Mouse (Mus musculus) intestine, embryonic 16.5 days (tissue): ENCODE results near the gene Fhit. TPM values are rescaled to one million over a fixed set of nuclear protein-coding genes. Genes with fewer than 3 reads are reported as not detected.

ENCODE experiments used
- ATAC-seq: fragments of 200-750 bp; cut with Nextera tagmentation; 2 replicates; pipeline ENCODE4 v1.8.0; 2017; ENCODE audit warnings: moderate TSS enrichment, moderate library complexity
- H3K27ac ChIP-seq: fragments of 300-500 bp; sonication (generic); 2 replicates; pipeline ENCODE4 v1.5.1; 2014; ENCODE audit warnings: mild to moderate bottlenecking, low read length
- H3K27me3 ChIP-seq: fragments of 300-500 bp; sonication (generic); replicated peaks from 2 replicates; pipeline ENCODE4 v1.6.1; 2014; ENCODE audit warnings: low read length, control low read depth, mixed read lengths; ENCODE audit not compliant: control insufficient read depth, insufficient read depth
- H3K36me3 ChIP-seq: fragments of 300-500 bp; sonication (generic); 2 replicates; pipeline ENCODE4 v1.6.1; 2014; ENCODE audit warnings: low read length, control low read depth; ENCODE audit not compliant: control insufficient read depth, insufficient read depth
- H3K4me1 ChIP-seq: fragments of 300-500 bp; sonication (generic); 2 replicates; pipeline ENCODE4 v1.6.1; 2014; ENCODE audit warnings: low read length, control low read depth, mixed read lengths; ENCODE audit not compliant: control insufficient read depth, insufficient read depth
- H3K4me2 ChIP-seq: fragments of 300-500 bp; sonication (generic); 2 replicates; pipeline ENCODE4 v1.6.1; 2014; ENCODE audit warnings: low read depth, low read length, control low read depth
- H3K4me3 ChIP-seq: fragments of 300-500 bp; sonication (generic); 2 replicates; pipeline ENCODE4 v1.5.1; 2014; ENCODE audit warnings: mild to moderate bottlenecking, low read length
- H3K9ac ChIP-seq: fragments of 300-500 bp; sonication (generic); 2 replicates; pipeline ENCODE4 v1.6.1; 2014; ENCODE audit warnings: low read depth, low read length
- H3K9me3 ChIP-seq: fragments of 300-500 bp; sonication (generic); 2 replicates; pipeline ENCODE4 v1.6.1; 2016; ENCODE audit warnings: low read length, control low read depth; ENCODE audit not compliant: control insufficient read depth
- WGBS: fragments of 180-500 bp; shearing (Covaris S2); extraction: QIAGEN DNeasy Blood & Tissue Kit; methylation state at CpG from one replicate; pipeline ENCODE4 v1.1.7; 2014; 5-methylcytosine and 5-hydroxymethylcytosine counted together
- polyA plus RNA-seq: library from polyadenylated mRNA; unstranded; fragments of >200 nt; fragmentation: Nextera tagmentation; extraction: Ambion mirVana; gene quantifications from 2 replicates; pipeline ENCODE4 v1.2.1, GENCODE M21; 2015

The Fhit gene
- polyA plus RNA-seq, 1 experiment from 2014 or later: 14.7 TPM

GRCm38 (mm10) chr14:9589121-9589520 lies 1572.7 kb downstream of the Fhit start:
- no peaks in the 10 kb centered on the region for H3K36me3 ChIP-seq
- H3K27me3 ChIP-seq: no peaks in the 10 kb centered on the region
- 87% methylated on average over 1 of the region's 1 CpGs for WGBS
- no peak for ATAC-seq
- no peaks in the 10 kb centered on the region for H3K4me1 ChIP-seq
- no peak overlapping the region for H3K4me3 ChIP-seq
- H3K27ac ChIP-seq: no peak overlapping the region
- no peak overlapping the region for H3K4me2 ChIP-seq
- no peaks in the 10 kb centered on the region for H3K9me3 ChIP-seq
- no peak overlapping the region for H3K9ac ChIP-seq

- ATAC-seq: no peak
- H3K9ac ChIP-seq: no peak overlapping the region
- WGBS: 87% methylated on average over 4 of the region's 4 CpGs
- H3K4me3 ChIP-seq: no peak overlapping the region
- H3K27ac ChIP-seq: no peak overlapping the region
- H3K9me3 ChIP-seq: no peaks in the 10 kb centered on the region
- H3K4me1 ChIP-seq: no peaks in the 10 kb centered on the region
- H3K36me3 ChIP-seq: no peaks in the 10 kb centered on the region
- no peak overlapping the region for H3K4me2 ChIP-seq
- no peaks in the 10 kb centered on the region for H3K27me3 ChIP-seq
Observed at GRCm38 (mm10) chr14:9587900-9588299, 1573.9 kb downstream of the Fhit start.

- H3K9ac ChIP-seq: no peak overlapping the region
- H3K27me3 ChIP-seq: no peaks in the 10 kb centered on the region
- no peaks in the 10 kb centered on the region for H3K4me1 ChIP-seq
- ATAC-seq: no peak
- no peaks in the 10 kb centered on the region for H3K36me3 ChIP-seq
- 84% methylated on average over 8 of the region's 8 CpGs for WGBS
- no peaks in the 10 kb centered on the region for H3K9me3 ChIP-seq
- H3K4me3 ChIP-seq: no peak overlapping the region
- no peak overlapping the region for H3K27ac ChIP-seq
- H3K4me2 ChIP-seq: no peak overlapping the region
Observed at GRCm38 (mm10) chr14:9583227-9584155, 1578.3 kb downstream of the Fhit start.

- Histone ChIP-seq H3K9me3 (no peaks in the 10 kb centered on the region), H3K27ac (no peak overlapping the region), H3K36me3 (no peaks in the 10 kb centered on the region), H3K9ac (no peak overlapping the region), H3K27me3 (no peaks in the 10 kb centered on the region), H3K4me3 (no peak overlapping the region), H3K4me1 (no peaks in the 10 kb centered on the region), H3K4me2 (no peak overlapping the region)
- no peak for ATAC-seq
- WGBS: 49% methylated on average over 5 of the region's 5 CpGs
Observed at GRCm38 (mm10) chr14:9556333-9556732, 1605.5 kb downstream of the Fhit start.

DNA sequence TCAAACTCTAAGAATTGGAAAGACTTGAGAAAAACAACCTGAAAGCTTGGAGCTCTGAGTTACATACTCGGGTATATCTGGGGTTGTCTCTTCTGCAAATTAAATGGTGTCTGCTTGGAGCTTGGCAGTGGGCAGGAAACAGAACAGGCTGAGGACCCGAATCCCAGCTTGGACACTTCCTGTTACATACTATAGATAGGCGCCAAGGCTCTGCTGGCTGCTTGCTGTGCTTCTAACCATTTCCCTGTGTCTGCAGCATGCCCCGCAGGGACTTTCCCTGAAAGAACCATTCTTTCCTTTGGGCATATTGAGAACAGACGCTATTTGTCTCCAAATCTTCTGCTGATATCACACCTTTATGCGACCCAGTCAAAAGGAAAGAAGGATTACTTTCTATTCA lies 1606.0 kb downstream of the Fhit start:
- no peaks in the 10 kb centered on the region for H3K27me3 ChIP-seq
- no peak overlapping the region for H3K4me3 ChIP-seq
- H3K9me3 ChIP-seq: no peaks in the 10 kb centered on the region
- no peaks in the 10 kb centered on the region for H3K4me1 ChIP-seq
- WGBS: 47% methylated on average over 6 of the region's 6 CpGs
- H3K27ac ChIP-seq: no peak overlapping the region
- no peak for ATAC-seq
- H3K4me2 ChIP-seq: no peak overlapping the region
- no peaks in the 10 kb centered on the region for H3K36me3 ChIP-seq
- no peak overlapping the region for H3K9ac ChIP-seq

DNA sequence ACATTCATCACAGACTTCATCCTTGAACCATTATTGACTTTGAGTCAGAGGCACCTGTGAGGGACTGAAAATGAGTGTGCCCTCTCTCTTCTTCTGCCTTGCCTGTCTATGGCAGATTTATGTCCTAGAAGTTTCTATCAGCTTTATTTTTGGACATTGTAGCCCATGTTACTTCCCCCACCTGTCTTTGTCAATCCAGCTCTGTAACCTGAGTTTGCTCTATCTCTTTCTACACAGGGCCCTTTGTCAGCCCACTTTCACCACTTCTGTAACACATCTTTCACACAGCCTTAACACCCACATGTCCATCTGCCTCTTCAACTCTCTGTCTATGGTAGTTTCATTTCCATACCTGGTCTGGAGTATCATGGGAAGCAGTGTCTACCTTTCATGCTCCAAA lies 1609.7 kb downstream of the Fhit start:
- H3K27me3 ChIP-seq: no peaks in the 10 kb centered on the region
- H3K27ac ChIP-seq: no peak overlapping the region
- H3K4me2 ChIP-seq: no peak overlapping the region
- no peaks in the 10 kb centered on the region for H3K9me3 ChIP-seq
- H3K4me1 ChIP-seq: no peaks in the 10 kb centered on the region
- no peak for ATAC-seq
- no peak overlapping the region for H3K4me3 ChIP-seq
- no peak overlapping the region for H3K9ac ChIP-seq
- no peaks in the 10 kb centered on the region for H3K36me3 ChIP-seq

GRCm38 (mm10) chr14:9547952-9548351 lies 1613.9 kb downstream of the Fhit start:
- no peak overlapping the region for H3K27ac ChIP-seq
- H3K9ac ChIP-seq: no peak overlapping the region
- no peak overlapping the region for H3K4me2 ChIP-seq
- no peak overlapping the region for H3K4me3 ChIP-seq
- no peak for ATAC-seq
- H3K9me3 ChIP-seq: no peaks in the 10 kb centered on the region
- H3K36me3 ChIP-seq: no peaks in the 10 kb centered on the region
- WGBS: 74% methylated on average over 1 of the region's 1 CpGs
- H3K4me1 ChIP-seq: no peaks in the 10 kb centered on the region
- H3K27me3 ChIP-seq: no peaks in the 10 kb centered on the region

GRCm38 (mm10) chr14:9544364-9544763 lies 1617.5 kb downstream of the Fhit start:
- Histone ChIP-seq H3K4me2 (no peak overlapping the region), H3K27me3 (no peaks in the 10 kb centered on the region), H3K4me3 (no peak overlapping the region), H3K9ac (no peak overlapping the region), H3K27ac (no peak overlapping the region), H3K9me3 (no peaks in the 10 kb centered on the region), H3K36me3 (no peaks in the 10 kb centered on the region), H3K4me1 (no peaks in the 10 kb centered on the region)
- 55% methylated on average over 3 of the region's 3 CpGs for WGBS
- no peak for ATAC-seq

DNA sequence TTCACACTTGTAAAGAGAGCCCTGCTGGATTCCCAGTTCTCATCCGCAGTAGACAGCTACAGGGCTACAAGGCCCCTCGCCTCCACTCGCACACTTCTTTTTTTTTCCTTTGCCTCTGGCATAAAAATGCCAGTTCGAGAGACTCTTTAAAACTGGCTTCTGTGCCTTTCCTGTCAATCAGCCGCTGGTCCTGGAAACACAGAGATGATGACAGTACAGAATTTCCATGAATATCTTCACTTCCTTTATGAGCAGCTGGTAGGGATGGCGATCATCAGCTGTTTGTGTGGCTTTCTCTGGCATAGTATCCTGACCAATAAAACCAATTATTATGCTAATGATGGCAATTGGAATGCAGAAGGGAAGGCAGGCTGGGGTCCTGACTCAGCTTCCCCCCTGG lies 1626.3 kb downstream of the Fhit start:
- no peak overlapping the region for H3K4me2 ChIP-seq
- H3K27ac ChIP-seq: no peak overlapping the region
- H3K27me3 ChIP-seq: no peaks in the 10 kb centered on the region
- H3K9ac ChIP-seq: no peak overlapping the region
- ATAC-seq: no peak
- H3K4me3 ChIP-seq: no peak overlapping the region
- no peaks in the 10 kb centered on the region for H3K9me3 ChIP-seq
- 68% methylated on average over 6 of the region's 6 CpGs for WGBS
- no peaks in the 10 kb centered on the region for H3K4me1 ChIP-seq
- no peaks in the 10 kb centered on the region for H3K36me3 ChIP-seq

- no peaks in the 10 kb centered on the region for H3K4me1 ChIP-seq
- H3K9me3 ChIP-seq: no peaks in the 10 kb centered on the region
- no peaks in the 10 kb centered on the region for H3K27me3 ChIP-seq
- H3K9ac ChIP-seq: no peak overlapping the region
- no peak for ATAC-seq
- no peak overlapping the region for H3K27ac ChIP-seq
- WGBS: 81% methylated on average over 4 of the region's 4 CpGs
- no peak overlapping the region for H3K4me2 ChIP-seq
- H3K36me3 ChIP-seq: no peaks in the 10 kb centered on the region
- H3K4me3 ChIP-seq: no peak overlapping the region
Observed at GRCm38 (mm10) chr14:9529247-9529646, 1632.6 kb downstream of the Fhit start.
